Mouse (Mus musculus): ENCODE measurements around the gene Gm10681. TPM values are rescaled to one million over a fixed set of nuclear protein-coding genes. Genes with fewer than 3 reads are reported as not detected.
"Not testable (repeated sequence)": the region's sequence is repeated elsewhere in the genome, so short reads cannot be mapped to it uniquely, and the experiment has no call there.

The Gm10681 gene
- polyA plus RNA-seq, 1 experiment from 2014 or later: 0.09 TPM

DNA sequence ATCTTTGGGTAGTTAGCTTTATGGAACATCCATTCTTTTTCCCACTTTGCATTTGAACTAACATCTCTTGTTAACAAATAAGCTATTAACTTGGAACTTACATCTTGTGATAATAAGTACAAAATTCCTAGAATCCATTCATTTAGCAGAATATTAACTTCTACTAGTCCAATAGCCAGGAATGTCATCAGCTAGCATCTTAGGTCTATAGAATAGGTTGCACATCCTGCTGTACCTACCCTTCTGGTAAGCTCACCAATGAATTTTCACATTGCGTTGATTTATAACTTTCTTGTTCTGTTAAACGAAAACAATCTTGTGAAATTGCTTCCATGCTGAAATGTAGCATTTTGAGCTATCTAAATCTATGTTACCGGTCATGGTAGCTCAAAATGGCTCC is 23.7 kb downstream of the Gm10681 start:
- H3K27ac ChIP-seq; H3K27me3 ChIP-seq (ENCODE audit: insufficient read depth, poor library complexity, severe bottlenecking); DNase-seq (ENCODE audit: low spot score); H3K4me1 ChIP-seq; H3K4me3 ChIP-seq; H3K36me3 ChIP-seq; H3K9me3 ChIP-seq: not testable (repeated sequence)
- no CpG with 5 or more reads among the region's 3 CpGs for WGBS

DNA sequence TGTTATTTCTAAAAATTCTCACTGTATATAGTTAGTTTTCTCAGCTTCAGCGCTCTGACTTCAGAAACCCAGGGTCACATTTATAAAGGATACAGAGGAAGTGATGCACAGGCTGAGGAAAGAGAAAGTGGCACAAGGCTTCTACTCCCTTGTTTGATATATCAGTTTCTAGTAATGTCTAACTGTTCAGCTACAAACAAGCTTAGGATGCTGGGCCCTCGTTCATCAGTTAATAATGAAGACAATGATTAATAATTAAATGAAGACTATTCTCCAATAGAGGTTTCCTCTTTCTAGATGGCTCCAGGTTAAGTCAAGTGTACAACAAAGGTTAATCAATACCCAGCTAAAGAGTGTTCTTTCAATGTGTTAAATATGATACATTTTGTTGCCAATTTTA is 24.8 kb downstream of the Gm10681 start:
- not testable (repeated sequence) for H3K27ac ChIP-seq; H3K27me3 ChIP-seq (ENCODE audit: insufficient read depth, poor library complexity, severe bottlenecking); H3K4me3 ChIP-seq; H3K4me1 ChIP-seq; H3K9me3 ChIP-seq; H3K36me3 ChIP-seq; DNase-seq (ENCODE audit: low spot score)
- WGBS: no CpG with 5 or more reads among the region's 2 CpGs

DNA sequence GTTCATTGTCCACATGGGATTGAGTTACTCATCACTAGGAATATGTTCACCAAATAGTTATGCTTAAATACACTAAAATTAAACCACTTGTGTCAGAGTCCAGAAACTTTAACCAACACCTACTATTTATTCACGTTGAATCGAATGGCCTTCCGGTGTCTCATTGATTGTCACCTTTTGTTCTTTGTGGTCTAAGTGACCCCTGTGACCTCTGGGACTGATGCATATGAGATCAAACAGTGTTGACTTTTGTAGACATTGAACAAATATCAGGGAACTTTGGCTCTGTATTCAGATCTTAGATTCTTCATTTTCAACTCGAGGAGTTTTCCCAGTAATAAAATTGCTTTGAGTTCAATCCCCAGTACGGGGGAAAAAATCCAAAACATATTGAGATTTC is 27.9 kb downstream of the Gm10681 start:
- H3K36me3 ChIP-seq; H3K27ac ChIP-seq; H3K27me3 ChIP-seq (ENCODE audit: insufficient read depth, poor library complexity, severe bottlenecking); H3K4me1 ChIP-seq; H3K4me3 ChIP-seq; DNase-seq (ENCODE audit: low spot score); H3K9me3 ChIP-seq: not testable (repeated sequence)
- no CpG with 5 or more reads among the region's 5 CpGs for WGBS

DNA sequence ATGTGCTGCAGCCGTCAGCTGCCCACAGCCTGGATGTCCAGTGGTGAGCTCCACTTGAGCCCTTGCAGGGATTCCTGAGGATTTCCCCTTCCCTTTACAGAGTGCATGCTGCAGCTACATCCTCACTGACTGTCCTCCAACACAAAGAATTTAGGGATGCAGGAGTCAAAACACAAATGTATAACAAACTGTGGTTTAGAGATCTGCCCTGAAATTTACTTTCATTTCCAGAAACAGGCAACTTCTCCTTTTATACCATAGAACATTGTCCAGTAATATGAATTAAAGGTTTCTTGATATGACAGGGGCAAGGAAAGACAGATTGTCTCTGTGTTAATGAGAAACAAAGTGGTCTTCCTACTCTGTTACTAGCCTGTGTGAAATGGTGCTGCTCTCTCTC is 37.8 kb downstream of the Gm10681 start:
- H3K27ac ChIP-seq; H3K4me1 ChIP-seq; H3K9me3 ChIP-seq; DNase-seq (ENCODE audit: low spot score); H3K36me3 ChIP-seq; H3K4me3 ChIP-seq; H3K27me3 ChIP-seq (ENCODE audit: insufficient read depth, poor library complexity, severe bottlenecking): not testable (repeated sequence)
- WGBS: no CpG with 5 or more reads among the region's 1 CpGs

DNA sequence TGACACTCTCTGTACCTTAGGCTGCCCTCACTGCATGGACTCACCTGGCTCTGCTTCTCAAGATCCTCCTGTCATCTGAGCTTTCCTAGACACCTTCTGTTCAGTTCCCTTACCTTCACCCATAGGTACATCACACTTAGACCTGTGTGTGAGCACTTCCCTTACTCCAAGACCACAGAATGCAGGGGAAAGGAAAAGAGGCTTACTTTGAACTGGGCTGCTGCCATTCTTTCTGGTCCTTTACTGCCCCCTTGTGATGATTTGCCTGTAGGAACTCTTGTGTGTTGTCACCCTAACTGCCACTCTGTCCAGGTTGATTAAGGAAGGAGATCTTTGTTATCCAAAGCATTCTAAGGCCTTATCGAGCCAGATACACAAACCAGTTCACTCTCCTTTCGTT is 38.4 kb downstream of the Gm10681 start:
- H3K9me3 ChIP-seq; H3K4me1 ChIP-seq; DNase-seq (ENCODE audit: low spot score); H3K27ac ChIP-seq; H3K27me3 ChIP-seq (ENCODE audit: insufficient read depth, poor library complexity, severe bottlenecking); H3K36me3 ChIP-seq; H3K4me3 ChIP-seq: not testable (repeated sequence)
- no CpG with 5 or more reads among the region's 2 CpGs for WGBS

DNA sequence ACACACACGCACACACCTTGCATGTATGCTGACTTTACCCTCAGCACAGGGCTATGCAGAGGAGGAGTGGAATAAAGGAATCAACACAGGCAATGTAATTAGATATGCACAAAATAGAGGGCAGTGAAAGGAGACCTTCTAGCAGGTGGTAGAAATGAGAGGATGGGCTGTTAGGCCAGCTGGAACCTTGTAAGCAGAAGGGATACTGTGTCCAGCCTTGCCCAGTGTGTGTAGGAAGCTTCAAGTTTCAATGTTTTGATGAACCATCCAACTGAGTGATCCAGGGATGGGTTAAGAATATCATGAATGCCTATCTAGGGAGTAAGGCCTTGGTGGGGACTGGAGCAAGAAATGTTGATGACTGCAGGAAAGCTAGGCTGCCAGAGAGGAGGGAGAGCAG is 40.1 kb downstream of the Gm10681 start:
- 80% methylated on average over 1 of the region's 1 CpGs for WGBS
- H3K27ac ChIP-seq: not testable (repeated sequence)

DNA sequence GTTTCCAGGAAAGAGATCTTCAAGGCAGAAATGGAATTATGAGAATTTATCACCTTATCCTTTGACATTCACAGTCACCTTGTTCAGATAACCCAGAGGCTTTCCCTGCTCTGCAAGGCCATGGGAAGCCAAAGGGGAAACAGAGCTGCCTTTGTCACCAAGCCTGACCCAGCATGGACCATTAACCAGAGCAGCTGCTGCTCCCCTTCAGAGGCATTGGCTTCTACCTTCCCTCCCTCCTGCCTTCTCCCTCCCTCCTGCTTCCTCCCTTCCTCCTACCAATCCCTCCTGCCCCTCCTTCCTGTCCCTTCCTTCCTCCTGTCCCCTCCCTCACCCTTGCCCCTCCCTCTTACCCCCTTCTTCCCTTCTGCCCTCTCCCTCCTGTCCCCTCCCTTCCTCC is 41.0 kb downstream of the Gm10681 start:
- not testable (repeated sequence) for H3K27ac ChIP-seq; H3K36me3 ChIP-seq; DNase-seq (ENCODE audit: low spot score); H3K27me3 ChIP-seq (ENCODE audit: insufficient read depth, poor library complexity, severe bottlenecking); H3K4me3 ChIP-seq; H3K9me3 ChIP-seq; H3K4me1 ChIP-seq

More for the DNA sequence above, 40.1 kb downstream of the Gm10681 start:
- not testable (repeated sequence) for H3K4me1 ChIP-seq; DNase-seq (ENCODE audit: low spot score); H3K4me3 ChIP-seq; H3K36me3 ChIP-seq; H3K27me3 ChIP-seq (ENCODE audit: insufficient read depth, poor library complexity, severe bottlenecking); H3K9me3 ChIP-seq

DNA sequence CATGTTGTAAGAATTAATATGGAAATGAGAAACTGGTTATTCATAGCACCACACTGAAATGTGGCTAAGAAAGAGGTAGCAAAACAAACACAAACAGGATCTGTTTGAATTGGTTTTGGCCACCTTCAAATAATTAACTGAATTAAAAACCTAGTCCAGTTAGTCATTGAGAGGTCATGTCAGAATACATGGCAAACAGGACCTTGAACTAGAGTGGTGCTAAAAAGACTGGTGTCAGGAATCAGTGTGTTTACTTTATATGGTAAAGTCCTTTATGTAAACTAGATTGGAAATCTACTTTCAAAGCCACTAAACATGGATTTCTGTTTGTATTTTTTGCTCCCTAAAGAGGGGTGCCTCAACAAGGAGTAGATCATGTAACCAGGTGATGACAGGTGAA is 63.6 kb downstream of the Gm10681 start:
- H3K27ac ChIP-seq; H3K36me3 ChIP-seq; H3K9me3 ChIP-seq; H3K4me3 ChIP-seq; H3K27me3 ChIP-seq (ENCODE audit: insufficient read depth, poor library complexity, severe bottlenecking); DNase-seq (ENCODE audit: low spot score); H3K4me1 ChIP-seq: not testable (repeated sequence)

DNA sequence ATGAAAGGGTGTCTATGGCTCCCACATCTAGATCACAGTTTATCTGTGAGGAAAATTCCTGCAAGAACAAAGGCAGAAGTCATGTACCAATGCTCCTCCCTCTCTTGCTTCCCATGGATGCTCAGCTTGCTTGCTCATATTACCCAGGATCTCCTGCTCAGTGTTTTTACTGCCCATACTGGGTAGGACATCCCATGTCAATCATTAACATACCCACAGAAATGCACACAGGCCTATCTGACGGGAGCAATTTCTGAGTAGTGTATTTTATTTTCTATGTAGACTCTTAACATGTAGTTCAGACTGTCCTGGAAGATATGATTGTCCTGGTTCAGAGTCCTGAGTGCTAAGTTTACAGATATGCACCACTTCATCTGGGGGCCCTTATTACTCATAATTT is 64.1 kb downstream of the Gm10681 start:
- H3K4me3 ChIP-seq; DNase-seq (ENCODE audit: low spot score); H3K4me1 ChIP-seq; H3K27me3 ChIP-seq (ENCODE audit: insufficient read depth, poor library complexity, severe bottlenecking); H3K27ac ChIP-seq; H3K36me3 ChIP-seq; H3K9me3 ChIP-seq: not testable (repeated sequence)
- no CpG with 5 or more reads among the region's 1 CpGs for WGBS

DNA sequence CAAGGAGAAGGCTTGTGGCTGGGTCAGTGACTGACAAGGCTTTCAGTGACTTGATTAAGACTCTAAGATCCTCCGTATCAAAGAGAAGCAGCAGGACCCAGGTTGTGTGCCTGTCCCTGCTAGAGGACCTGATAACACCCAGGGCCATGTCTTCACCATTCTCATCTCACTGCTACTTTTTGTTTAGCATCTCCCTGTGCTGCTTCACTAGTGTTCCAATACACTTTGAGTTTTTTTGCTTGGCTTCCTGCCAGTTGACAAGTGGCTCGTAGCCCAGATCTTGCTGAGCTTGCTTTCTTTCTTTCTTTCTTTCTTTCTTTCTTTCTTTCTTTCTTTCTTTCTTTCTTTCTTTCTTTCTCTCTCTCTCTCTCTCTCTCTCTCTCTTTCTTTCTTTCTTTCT is 65.8 kb downstream of the Gm10681 start:
- H3K27ac ChIP-seq; H3K27me3 ChIP-seq (ENCODE audit: insufficient read depth, poor library complexity, severe bottlenecking); H3K4me1 ChIP-seq; H3K36me3 ChIP-seq; H3K9me3 ChIP-seq; H3K4me3 ChIP-seq; DNase-seq (ENCODE audit: low spot score): not testable (repeated sequence)
- WGBS: 27% methylated on average over 1 of the region's 2 CpGs

DNA sequence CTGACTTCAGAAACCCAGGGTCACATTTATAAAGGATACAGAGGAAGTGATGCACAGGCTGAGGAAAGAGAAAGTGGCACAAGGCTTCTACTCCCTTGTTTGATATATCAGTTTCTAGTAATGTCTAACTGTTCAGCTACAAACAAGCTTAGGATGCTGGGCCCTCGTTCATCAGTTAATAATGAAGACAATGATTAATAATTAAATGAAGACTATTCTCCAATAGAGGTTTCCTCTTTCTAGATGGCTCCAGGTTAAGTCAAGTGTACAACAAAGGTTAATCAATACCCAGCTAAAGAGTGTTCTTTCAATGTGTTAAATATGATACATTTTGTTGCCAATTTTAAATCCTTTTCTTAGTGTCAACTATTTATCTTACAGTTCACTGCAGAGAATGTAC is 78.2 kb downstream of the Gm10681 start, which contains the start of gene Hsd3b4:
Hsd3b4 (minus strand) TSS at position 101 of the 400 bp plus-strand sequence.
- not testable (repeated sequence) for H3K9me3 ChIP-seq; H3K4me1 ChIP-seq; H3K36me3 ChIP-seq; DNase-seq (ENCODE audit: low spot score); H3K27me3 ChIP-seq (ENCODE audit: insufficient read depth, poor library complexity, severe bottlenecking); H3K4me3 ChIP-seq; H3K27ac ChIP-seq
- no CpG with 5 or more reads among the region's 1 CpGs for WGBS

DNA sequence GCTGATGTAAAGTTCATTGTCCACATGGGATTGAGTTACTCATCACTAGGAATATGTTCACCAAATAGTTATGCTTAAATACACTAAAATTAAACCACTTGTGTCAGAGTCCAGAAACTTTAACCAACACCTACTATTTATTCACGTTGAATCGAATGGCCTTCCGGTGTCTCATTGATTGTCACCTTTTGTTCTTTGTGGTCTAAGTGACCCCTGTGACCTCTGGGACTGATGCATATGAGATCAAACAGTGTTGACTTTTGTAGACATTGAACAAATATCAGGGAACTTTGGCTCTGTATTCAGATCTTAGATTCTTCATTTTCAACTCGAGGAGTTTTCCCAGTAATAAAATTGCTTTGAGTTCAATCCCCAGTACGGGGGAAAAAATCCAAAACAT is 81.4 kb downstream of the Gm10681 start:
- H3K4me3 ChIP-seq; H3K4me1 ChIP-seq; H3K27ac ChIP-seq; DNase-seq (ENCODE audit: low spot score); H3K36me3 ChIP-seq; H3K27me3 ChIP-seq (ENCODE audit: insufficient read depth, poor library complexity, severe bottlenecking); H3K9me3 ChIP-seq: not testable (repeated sequence)
- WGBS: no CpG with 5 or more reads among the region's 5 CpGs

All from heart, embryonic 10.5 days (tissue).